Mouse (Mus musculus): ENCODE measurements around the gene Moap1. TPM values are rescaled to one million over a fixed set of nuclear protein-coding genes. Genes with fewer than 3 reads are reported as not detected.

Moap1 gene
- polyA plus RNA-seq, 1 experiment, result 1.1 TPM

- no peak for DNase-seq (ENCODE audit: low read depth)
These were observed 37.4 kb downstream of the Moap1 start for GRCm38 (mm10) chr12:102705906-102706640.

GRCm38 (mm10) chr12:102705216-102705871 is 38.1 kb downstream of the Moap1 start:
- no peak for DNase-seq (ENCODE audit: low read depth)

- no peak for DNase-seq (ENCODE audit: low read depth)
These were observed 38.8 kb downstream of the Moap1 start, which contains the start of gene Itpk1 for GRCm38 (mm10) chr12:102704457-102705198. Gene Itpk1, minus strand, starts transcription at chr12:102704930.

GRCm38 (mm10) chr12:102703921-102704408 is 39.5 kb downstream of the Moap1 start:
- DNase-seq (ENCODE audit: low read depth), result no peak

GRCm38 (mm10) chr12:102703441-102703840 is 40.0 kb downstream of the Moap1 start:
- no peak for DNase-seq (ENCODE audit: low read depth)

GRCm38 (mm10) chr12:102703111-102703412 is 40.4 kb downstream of the Moap1 start:
- no peak for DNase-seq (ENCODE audit: low read depth)

GRCm38 (mm10) chr12:102702356-102703110 is 40.9 kb downstream of the Moap1 start:
- no peak for DNase-seq (ENCODE audit: low read depth)

- DNase-seq (ENCODE audit: low read depth), result no peak
These were observed 41.7 kb downstream of the Moap1 start for GRCm38 (mm10) chr12:102701691-102702207.

GRCm38 (mm10) chr12:102700453-102700852 is 43.0 kb downstream of the Moap1 start:
- DNase-seq (ENCODE audit: low read depth), result no peak

- no peak for DNase-seq (ENCODE audit: low read depth)
These were observed 44.3 kb downstream of the Moap1 start for GRCm38 (mm10) chr12:102699156-102699555.

- DNase-seq (ENCODE audit: low read depth), result no peak
These were observed 45.3 kb downstream of the Moap1 start for GRCm38 (mm10) chr12:102698089-102698684.

GRCm38 (mm10) chr12:102697381-102697780 is 46.1 kb downstream of the Moap1 start:
- DNase-seq (ENCODE audit: low read depth), result no peak

GRCm38 (mm10) chr12:102696635-102697354 is 46.7 kb downstream of the Moap1 start:
- no peak for DNase-seq (ENCODE audit: low read depth)

- DNase-seq (ENCODE audit: low read depth), result no peak
These were observed 47.9 kb downstream of the Moap1 start for GRCm38 (mm10) chr12:102695369-102696239.

Other genes starting within 250 kb of the Moap1 start
- 0.19 and 0.26 TPM in 2 replicates for gene Chga, start 188.7 kb downstream of the Moap1 start, polyA plus RNA-seq (2012; rRNA removed)
- gene Itpk1, start 38.7 kb downstream of the Moap1 start, polyA plus RNA-seq (2012; rRNA removed), result 71.0 and 81.2 TPM in 2 replicates
- gene Tmem251, start 101 bp upstream of the Moap1 start, polyA plus RNA-seq (2012; rRNA removed), result 2.8 and 3.2 TPM in 2 replicates
- gene Gm28051, start 14.1 kb upstream of the Moap1 start, polyA plus RNA-seq (2012; rRNA removed), result not detected in 2 replicates
- 8.1 and 15.4 TPM in 2 replicates for gene Gon7, start 14.1 kb upstream of the Moap1 start, polyA plus RNA-seq (2012; rRNA removed)
- gene Ubr7, start 14.3 kb upstream of the Moap1 start, polyA plus RNA-seq (2012; rRNA removed), result 19.2 and 20.2 TPM in 2 replicates
- 3.4 TPM in 2 replicates for gene Gm20604, start 15.0 kb upstream of the Moap1 start, polyA plus RNA-seq (2012; rRNA removed)
- 16.8 and 18.2 TPM in 2 replicates for gene Btbd7, start 134.8 kb upstream of the Moap1 start, polyA plus RNA-seq (2012; rRNA removed)
- 1.6 TPM in 2 replicates for gene Cox8c, start 155.7 kb upstream of the Moap1 start, polyA plus RNA-seq (2012; rRNA removed)
- gene Unc79, start 205.2 kb upstream of the Moap1 start, polyA plus RNA-seq (2012; rRNA removed), result 0.41 and 1.1 TPM in 2 replicates

All from gonadal fat pad, adult 2 months (tissue).